Mouse (Mus musculus): ENCODE measurements around the gene Rcl1.

GRCm38 (mm10) chr19:29088628-29089027 lies 12.5 kb upstream of the Rcl1 start:
- TF ChIP-seq POLR2A (IDR thresholded peaks at IDR 0.05; ENCODE audit: control insufficient read depth, extremely low read depth, insufficient read depth, low read length, poor library complexity), result no peak
- no peak for TF ChIP-seq CTCF (IDR thresholded peaks at IDR 0.05; ENCODE audit: borderline replicate concordance, control insufficient read depth, extremely low read depth, insufficient read depth, low read length, poor library complexity)

Measured in thymus, adult 2 months (tissue).